Mouse (Mus musculus) liver, embryonic 16.5 days (tissue): ENCODE results near the gene Fdx1l. TPM values are rescaled to one million over a fixed set of nuclear protein-coding genes. Genes with fewer than 3 reads are reported as not detected.

ENCODE experiments used
- ATAC-seq: fragments of 200-750 bp; cut with Nextera tagmentation; 2 replicates; pipeline ENCODE4 v1.8.0; 2017; ENCODE audit warnings: low read depth, mild to moderate bottlenecking, moderate number of reproducible peaks, moderate library complexity
- H3K27ac ChIP-seq: fragments of 300-500 bp; sonication (generic); 2 replicates; pipeline ENCODE4 v1.5.1; 2014; ENCODE audit warnings: mild to moderate bottlenecking, low read length
- H3K27me3 ChIP-seq: fragments of 300-500 bp; sonication (generic); 2 replicates; pipeline ENCODE4 v1.6.1; 2014; ENCODE audit warnings: low read depth, low read length, mixed read lengths; ENCODE audit not compliant: control insufficient read depth, insufficient read depth
- H3K36me3 ChIP-seq: fragments of 300-500 bp; sonication (generic); 2 replicates; pipeline ENCODE4 v1.6.1; 2014; ENCODE audit warnings: mild to moderate bottlenecking; ENCODE audit not compliant: control insufficient read depth, insufficient read depth
- H3K4me1 ChIP-seq: fragments of 300-500 bp; sonication (generic); 2 replicates; pipeline ENCODE4 v1.6.1; 2014; ENCODE audit warnings: low read depth, low read length, mixed read lengths; ENCODE audit not compliant: control insufficient read depth
- H3K4me2 ChIP-seq: fragments of 300-500 bp; sonication (generic); 2 replicates; pipeline ENCODE4 v1.6.1; 2014; ENCODE audit warnings: low read depth, low read length, mixed read lengths
- H3K4me3 ChIP-seq: fragments of 300-500 bp; sonication (generic); 2 replicates; pipeline ENCODE4 v1.5.1; 2014; ENCODE audit warnings: low read depth, mild to moderate bottlenecking, low read length
- H3K9ac ChIP-seq: fragments of 300-500 bp; sonication (generic); 2 replicates; pipeline ENCODE4 v1.6.1; 2014; ENCODE audit warnings: low read depth, low read length
- H3K9me3 ChIP-seq: fragments of 300-500 bp; sonication (generic); replicated peaks from 2 replicates; pipeline ENCODE4 v1.6.1; 2016; ENCODE audit warnings: low read length; ENCODE audit not compliant: control insufficient read depth
- WGBS: fragments of 180-500 bp; shearing (Covaris S2); extraction: QIAGEN DNeasy Blood & Tissue Kit; methylation state at CpG from one replicate; pipeline ENCODE4 v1.1.7; 2014; ENCODE audit not compliant: insufficient replicate concordance; 5-methylcytosine and 5-hydroxymethylcytosine counted together
- polyA plus RNA-seq: library from polyadenylated mRNA; unstranded; fragments of >200 nt; fragmentation: Nextera tagmentation; extraction: Ambion mirVana; gene quantifications from 2 replicates; pipeline ENCODE4 v1.2.1, GENCODE M21; 2015

The Fdx1l gene
- polyA plus RNA-seq, 1 experiment from 2014 or later = 26.6 TPM

GRCm38 (mm10) chr9:21028560-21029110 is 44.8 kb downstream of the Fdx1l start:
- Histone ChIP-seq H3K9ac (peak overlapping the region; percentile 92), H3K9me3 (no peaks in the 10 kb centered on the region), H3K27ac (peak overlapping the region; percentile 96), H3K4me1 (peaks cover 52% of the 10 kb centered on the region), H3K36me3 (no peaks in the 10 kb centered on the region), H3K4me2 (peak overlapping the region; percentile 99), H3K27me3 (peaks cover 20% of the 10 kb centered on the region), H3K4me3 (peak overlapping the region; percentile 76)
- 38% methylated on average over 6 of the region's 6 CpGs for WGBS
- no peak for ATAC-seq

DNA sequence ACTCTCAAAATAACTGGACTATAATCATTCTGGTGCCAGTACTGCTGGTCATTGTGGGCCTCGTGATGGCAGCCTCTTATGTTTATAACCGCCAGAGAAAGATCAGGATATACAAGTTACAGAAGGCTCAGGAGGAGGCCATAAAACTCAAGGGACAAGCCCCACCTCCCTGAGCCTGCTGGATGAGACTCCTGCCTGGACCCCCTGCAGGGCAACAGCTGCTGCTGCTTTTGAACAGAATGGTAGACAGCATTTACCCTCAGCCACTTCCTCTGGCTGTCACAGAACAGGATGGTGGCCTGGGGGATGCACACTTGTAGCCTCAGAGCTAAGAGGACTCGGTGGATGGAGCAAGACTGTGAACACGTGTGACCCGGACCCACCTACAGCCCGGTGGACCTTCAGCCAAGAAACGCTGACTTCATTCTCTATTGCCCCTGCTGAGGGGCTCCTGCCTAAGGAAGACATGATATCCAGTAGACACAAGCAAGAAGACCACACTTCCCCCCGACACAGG is 45.6 kb downstream of the Fdx1l start:
- Histone ChIP-seq H3K4me2 (no peak overlapping the region), H3K27ac (peak overlapping the region; percentile 96), H3K36me3 (no peaks in the 10 kb centered on the region), H3K4me3 (no peak overlapping the region), H3K9me3 (no peaks in the 10 kb centered on the region), H3K9ac (peak overlapping the region; percentile 21; the same call in 1 of the 2 replicates), H3K4me1 (peaks cover 44% of the 10 kb centered on the region), H3K27me3 (peaks cover 12% of the 10 kb centered on the region)
- 72% methylated on average over 8 of the region's 8 CpGs for WGBS
- ATAC-seq = no peak

GRCm38 (mm10) chr9:21026849-21027248 is 46.6 kb downstream of the Fdx1l start:
- Histone ChIP-seq H3K27ac (peak overlapping the region; percentile 6), H3K27me3 (peaks cover 2% of the 10 kb centered on the region), H3K4me1 (peaks cover 34% of the 10 kb centered on the region), H3K4me2 (no peak overlapping the region), H3K4me3 (no peak overlapping the region), H3K9me3 (no peaks in the 10 kb centered on the region), H3K9ac (no peak overlapping the region), H3K36me3 (no peaks in the 10 kb centered on the region)
- 84% methylated on average over 12 of the region's 12 CpGs for WGBS
- no peak for ATAC-seq

DNA sequence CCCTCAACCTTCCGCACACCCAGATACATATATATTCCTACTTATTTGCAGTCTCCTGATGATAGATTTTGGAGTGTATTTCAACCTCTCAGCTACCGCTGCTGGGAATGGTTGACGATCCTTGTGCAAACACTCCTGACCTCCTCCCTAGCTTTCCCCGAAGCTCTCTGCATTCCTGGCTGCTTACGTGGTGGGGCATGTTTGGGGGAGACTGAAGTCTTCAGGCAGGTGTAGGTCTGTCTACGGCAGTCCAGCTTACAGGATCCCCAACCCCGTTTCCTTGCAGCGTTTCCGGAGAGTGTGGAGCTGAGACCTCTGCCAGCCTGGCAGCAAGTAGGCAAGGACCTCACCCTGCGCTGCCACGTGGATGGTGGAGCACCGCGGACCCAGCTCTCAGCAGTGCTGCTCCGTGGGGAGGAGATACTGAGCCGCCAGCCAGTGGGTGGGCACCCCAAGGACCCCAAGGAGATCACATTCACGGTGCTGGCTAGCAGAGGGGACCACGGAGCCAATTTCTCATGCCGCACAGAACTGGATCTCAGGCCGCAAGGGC is 48.1 kb downstream of the Fdx1l start:
- H3K4me2 ChIP-seq = no peak overlapping the region
- H3K4me1 ChIP-seq = peaks cover 25% of the 10 kb centered on the region
- H3K4me3 ChIP-seq = no peak overlapping the region
- no peak overlapping the region for H3K27ac ChIP-seq
- no peak overlapping the region for H3K9ac ChIP-seq
- H3K27me3 ChIP-seq = no peaks in the 10 kb centered on the region
- no peaks in the 10 kb centered on the region for H3K9me3 ChIP-seq
- no peaks in the 10 kb centered on the region for H3K36me3 ChIP-seq
- ATAC-seq = no peak
- WGBS = 79% methylated on average over 19 of the region's 19 CpGs

DNA sequence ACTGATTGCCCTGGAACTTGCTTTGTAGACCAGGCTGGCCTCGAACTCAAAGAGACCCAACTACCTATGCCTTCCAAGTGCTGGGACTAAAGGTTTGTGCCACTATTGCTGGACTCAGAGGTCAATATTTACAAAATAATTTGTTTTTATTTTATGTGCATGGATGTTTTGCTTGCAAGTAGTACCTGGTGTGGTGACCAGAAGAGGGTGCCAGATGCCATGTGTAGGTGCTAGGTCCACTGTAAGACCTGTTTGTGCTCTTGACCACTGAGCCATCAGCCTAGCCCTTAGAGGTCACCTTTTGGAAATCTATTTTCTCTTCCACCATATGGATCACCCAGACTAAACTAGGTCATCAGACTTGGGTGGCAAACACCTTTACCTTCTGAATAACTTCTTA is 50.7 kb downstream of the Fdx1l start:
- Histone ChIP-seq H3K9me3 (no peaks in the 10 kb centered on the region), H3K27ac (no peak overlapping the region), H3K27me3 (peaks cover 2% of the 10 kb centered on the region; the same call in 1 of the 2 replicates), H3K4me2 (no peak overlapping the region), H3K4me3 (no peak overlapping the region), H3K36me3 (no peaks in the 10 kb centered on the region), H3K4me1 (peaks cover 6% of the 10 kb centered on the region), H3K9ac (no peak overlapping the region)
- 58% methylated on average over 1 of the region's 1 CpGs for WGBS
- no peak for ATAC-seq

DNA sequence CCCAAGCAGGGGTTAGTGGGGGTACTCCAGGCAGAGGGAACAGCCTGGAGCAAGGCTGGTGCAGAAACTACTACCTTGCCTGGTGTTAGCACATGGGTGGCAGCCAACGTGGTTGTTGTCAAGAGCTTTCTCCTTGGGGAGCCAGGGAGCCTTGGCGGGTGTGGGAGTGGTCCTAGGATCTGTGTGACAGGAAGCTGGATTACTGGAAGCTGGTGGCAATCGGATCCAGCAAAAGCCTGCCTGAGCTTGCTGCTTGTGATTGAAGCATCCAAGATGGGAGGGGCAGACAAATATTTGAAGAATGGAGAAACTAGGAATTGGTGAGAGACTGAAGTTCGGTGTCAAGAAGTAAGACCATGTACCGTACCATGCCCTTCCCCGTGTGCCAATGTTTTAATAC is 51.1 kb downstream of the Fdx1l start:
- Histone ChIP-seq H3K4me2 (no peak overlapping the region), H3K4me1 (peaks cover 3% of the 10 kb centered on the region; the same call in 1 of the 2 replicates), H3K9ac (no peak overlapping the region), H3K36me3 (no peaks in the 10 kb centered on the region), H3K27ac (no peak overlapping the region), H3K9me3 (no peaks in the 10 kb centered on the region), H3K4me3 (no peak overlapping the region), H3K27me3 (peaks cover 6% of the 10 kb centered on the region)
- 71% methylated on average over 6 of the region's 6 CpGs for WGBS
- ATAC-seq = no peak

- Histone ChIP-seq H3K27me3 (peaks cover 16% of the 10 kb centered on the region), H3K4me1 (peaks cover 3% of the 10 kb centered on the region; the same call in 1 of the 2 replicates), H3K9ac (no peak overlapping the region), H3K36me3 (no peaks in the 10 kb centered on the region), H3K4me3 (no peak overlapping the region), H3K4me2 (no peak overlapping the region), H3K9me3 (no peaks in the 10 kb centered on the region), H3K27ac (no peak overlapping the region)
- ATAC-seq = no peak
- WGBS = 78% methylated on average over 3 of the region's 3 CpGs
Observed at GRCm38 (mm10) chr9:21021363-21021762, 52.1 kb downstream of the Fdx1l start.

GRCm38 (mm10) chr9:21018600-21018999 is 54.8 kb downstream of the Fdx1l start:
- Histone ChIP-seq H3K27ac (no peak overlapping the region), H3K36me3 (no peaks in the 10 kb centered on the region), H3K9me3 (no peaks in the 10 kb centered on the region), H3K4me1 (peaks cover 17% of the 10 kb centered on the region), H3K4me2 (no peak overlapping the region), H3K4me3 (no peak overlapping the region), H3K27me3 (peaks cover 41% of the 10 kb centered on the region), H3K9ac (no peak overlapping the region)
- WGBS = 45% methylated on average over 2 of the region's 2 CpGs
- no peak for ATAC-seq
